Mouse (Mus musculus): Measurements from ENCODE around the gene Nop2.

DNA sequence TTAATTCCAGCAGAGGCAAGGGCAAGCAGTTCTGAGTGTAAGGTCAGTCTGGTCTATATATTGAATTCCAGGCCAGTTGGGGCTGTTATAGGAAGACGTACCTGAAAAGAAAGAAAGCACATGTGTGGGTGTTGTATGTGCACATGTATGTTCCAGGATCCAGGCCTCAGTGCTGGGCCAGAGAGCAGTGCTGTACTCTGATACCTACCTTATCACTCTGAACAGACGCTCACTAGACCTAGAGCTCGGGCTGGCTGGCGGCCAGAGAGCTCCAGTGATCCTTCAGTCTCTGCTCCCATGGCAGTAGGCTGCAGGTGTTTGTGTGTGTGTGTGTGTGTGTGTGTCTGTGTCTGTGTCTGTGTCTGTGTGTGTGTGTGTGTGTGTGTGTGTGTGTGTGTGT lies 27.5 kb upstream of the Nop2 start:
- TF ChIP-seq CTCF (IDR thresholded peaks at IDR 0.05; ENCODE audit: extremely low read depth, insufficient read depth, low read length) (no peak), POLR2A (IDR thresholded peaks at IDR 0.05; ENCODE audit: extremely low read depth, insufficient read depth, low read length) (no peak)
